Mouse (Mus musculus): ENCODE measurements around the gene Lcmt1. TPM values are rescaled to one million over a fixed set of nuclear protein-coding genes. Genes with fewer than 3 reads are reported as not detected.

Gene Lcmt1
- polyA plus RNA-seq, 1 experiment from 2014 or later = 89.4 TPM

DNA sequence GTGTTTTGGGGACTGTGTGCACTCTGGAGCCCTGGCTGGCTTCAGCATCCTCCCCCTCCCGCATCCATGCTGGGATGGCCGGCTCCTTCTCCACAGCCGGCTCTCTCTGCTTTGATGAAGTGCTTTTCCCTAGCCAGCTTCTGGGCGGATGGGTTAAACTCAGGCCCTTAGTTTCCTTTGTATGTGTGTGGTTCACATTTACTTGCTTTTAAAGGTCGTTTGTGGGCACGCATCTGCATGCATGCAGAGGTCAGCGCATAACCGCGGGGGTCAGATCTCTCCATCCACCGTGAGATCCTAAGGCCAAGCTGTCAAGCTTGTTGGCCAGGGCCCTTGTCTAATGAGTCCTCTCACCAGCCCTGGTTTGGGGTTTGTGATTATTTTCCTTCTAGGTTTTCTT is 80.1 kb downstream of the Lcmt1 start:
- Histone ChIP-seq H3K9ac (no peak overlapping the region), H3K27ac (no peak overlapping the region), H3K4me2 (no peak overlapping the region), H3K9me3 (no peaks in the 10 kb centered on the region), H3K27me3 (no peaks in the 10 kb centered on the region), H3K4me3 (no peak overlapping the region), H3K4me1 (replicated peaks) (no peaks in the 10 kb centered on the region), H3K36me3 (no peaks in the 10 kb centered on the region)
- no peak for ATAC-seq (ENCODE audit: low FRiP score)
- WGBS = 66% methylated on average over 10 of the region's 10 CpGs

DNA sequence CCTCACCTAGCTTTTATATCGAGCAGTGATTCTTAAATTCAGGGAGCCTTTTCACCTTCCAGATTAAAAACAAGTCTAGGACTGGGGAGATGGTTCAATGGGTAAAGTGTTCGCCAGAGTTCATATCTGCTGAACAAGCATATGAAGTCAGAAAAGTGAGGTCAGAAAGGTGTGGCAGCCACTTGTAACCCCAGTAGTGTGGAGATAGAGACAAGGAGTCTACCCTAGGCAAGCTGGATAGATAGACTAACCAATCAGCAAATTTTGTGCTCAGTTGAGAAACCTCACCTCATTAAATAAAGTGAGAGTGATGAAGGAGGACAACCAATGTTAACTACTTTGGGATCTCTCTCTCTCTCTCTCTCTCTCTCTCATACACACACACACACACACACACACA is 80.9 kb downstream of the Lcmt1 start:
- Histone ChIP-seq H3K9me3 (no peaks in the 10 kb centered on the region), H3K36me3 (no peaks in the 10 kb centered on the region), H3K4me3 (no peak overlapping the region), H3K27ac (no peak overlapping the region), H3K9ac (no peak overlapping the region), H3K4me2 (no peak overlapping the region), H3K4me1 (replicated peaks) (no peaks in the 10 kb centered on the region), H3K27me3 (no peaks in the 10 kb centered on the region)
- 93% methylated on average over 2 of the region's 2 CpGs for WGBS
- ATAC-seq (ENCODE audit: low FRiP score) = no peak

DNA sequence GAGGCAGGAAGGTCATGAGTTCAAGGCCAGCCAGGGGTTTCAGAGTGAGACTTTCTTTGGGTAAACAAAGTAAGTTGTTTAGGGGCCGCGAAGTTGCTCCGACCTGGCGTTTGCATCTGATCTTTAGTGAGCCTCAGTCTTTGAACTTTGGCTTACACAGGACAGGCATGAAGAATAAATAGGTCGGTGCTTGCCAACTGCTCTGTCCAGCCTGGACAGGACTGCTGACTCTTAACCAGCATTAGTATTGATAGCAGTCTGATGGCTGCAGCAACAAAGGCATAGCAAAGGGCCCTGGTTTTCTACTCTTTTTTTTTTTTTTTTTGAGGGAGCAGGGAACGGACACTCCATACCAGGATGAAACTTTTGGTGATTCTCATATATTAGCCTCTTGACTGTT is 83.0 kb downstream of the Lcmt1 start:
- no peaks in the 10 kb centered on the region for H3K9me3 ChIP-seq
- no peak overlapping the region for H3K4me3 ChIP-seq
- no peaks in the 10 kb centered on the region for H3K27me3 ChIP-seq
- H3K36me3 ChIP-seq = no peaks in the 10 kb centered on the region
- no peaks in the 10 kb centered on the region for H3K4me1 ChIP-seq (replicated peaks)
- no peak overlapping the region for H3K9ac ChIP-seq
- WGBS = 78% methylated on average over 6 of the region's 6 CpGs
- no peak for ATAC-seq (ENCODE audit: low FRiP score)
- H3K4me2 ChIP-seq = no peak overlapping the region
- no peak overlapping the region for H3K27ac ChIP-seq

DNA sequence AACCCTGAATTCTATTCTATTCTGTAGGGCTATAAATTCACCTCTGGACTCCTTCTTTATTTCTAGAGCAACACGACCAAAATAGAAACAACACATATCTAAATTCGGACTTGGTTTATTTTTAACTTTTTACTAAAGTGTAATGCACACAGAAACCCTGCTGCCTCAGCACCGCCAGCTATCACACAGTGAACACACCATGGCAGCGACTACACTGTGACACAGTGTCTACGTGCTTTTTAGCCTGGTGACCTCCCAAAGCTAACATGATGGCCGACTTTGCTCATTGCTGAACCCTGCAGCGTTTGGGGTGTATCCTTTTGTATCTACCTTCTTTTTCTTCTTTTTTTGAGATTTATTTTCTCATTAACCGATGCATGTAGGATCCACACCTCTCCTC is 83.5 kb downstream of the Lcmt1 start:
- no peak overlapping the region for H3K27ac ChIP-seq
- H3K9ac ChIP-seq = no peak overlapping the region
- H3K4me3 ChIP-seq = no peak overlapping the region
- H3K4me1 ChIP-seq (replicated peaks) = no peaks in the 10 kb centered on the region
- no peaks in the 10 kb centered on the region for H3K36me3 ChIP-seq
- H3K9me3 ChIP-seq = no peaks in the 10 kb centered on the region
- H3K27me3 ChIP-seq = no peaks in the 10 kb centered on the region
- no peak overlapping the region for H3K4me2 ChIP-seq
- ATAC-seq (ENCODE audit: low FRiP score) = no peak
- 87% methylated on average over 8 of the region's 8 CpGs for WGBS

DNA sequence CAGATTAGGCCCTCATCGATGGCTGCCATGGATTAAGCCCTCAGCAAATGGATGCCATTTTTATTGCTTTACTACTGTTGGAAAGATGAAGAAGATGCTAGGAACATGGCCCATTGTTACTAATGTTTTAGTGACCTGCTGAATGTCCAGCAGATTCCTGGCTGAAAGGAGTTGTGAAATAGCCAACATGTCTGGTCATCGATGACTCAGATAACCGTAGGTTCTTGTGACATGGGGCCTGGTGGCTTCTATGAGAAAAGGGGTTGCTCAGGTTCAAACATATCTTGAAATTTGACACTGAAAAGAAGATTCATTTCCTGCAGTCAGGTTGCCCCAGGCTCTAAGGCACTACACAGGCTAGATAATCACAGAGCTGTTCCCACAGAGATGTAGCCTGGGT is 85.5 kb downstream of the Lcmt1 start:
- WGBS = 92% methylated on average over 3 of the region's 3 CpGs
- Histone ChIP-seq H3K4me2 (no peak overlapping the region), H3K9me3 (no peaks in the 10 kb centered on the region), H3K36me3 (no peaks in the 10 kb centered on the region), H3K4me1 (replicated peaks) (no peaks in the 10 kb centered on the region), H3K27ac (no peak overlapping the region), H3K27me3 (no peaks in the 10 kb centered on the region), H3K9ac (no peak overlapping the region), H3K4me3 (no peak overlapping the region)
- ATAC-seq (ENCODE audit: low FRiP score) = no peak

DNA sequence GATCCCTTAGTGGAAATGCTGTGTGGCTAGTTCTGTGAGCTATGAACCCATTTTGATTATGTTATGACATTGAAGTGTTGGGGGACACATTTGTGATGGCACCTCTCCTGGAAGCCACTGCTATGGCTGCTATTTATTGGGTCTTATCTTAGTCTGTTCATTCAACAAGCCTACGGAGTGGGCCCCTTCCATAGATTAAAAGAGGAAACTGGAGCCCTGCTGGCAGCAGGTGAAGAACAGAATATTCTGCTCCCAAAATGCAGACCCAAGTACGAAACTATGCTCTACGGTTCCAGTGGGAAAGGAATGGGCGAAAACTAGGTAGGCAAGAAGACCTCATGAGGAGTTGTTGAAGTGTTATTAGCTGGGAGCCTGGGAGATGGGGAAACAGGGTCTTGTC is 88.7 kb downstream of the Lcmt1 start:
- H3K36me3 ChIP-seq = no peaks in the 10 kb centered on the region
- 95% methylated on average over 4 of the region's 4 CpGs for WGBS
- H3K4me3 ChIP-seq = no peak overlapping the region
- no peak overlapping the region for H3K4me2 ChIP-seq
- H3K4me1 ChIP-seq (replicated peaks) = no peaks in the 10 kb centered on the region
- H3K27ac ChIP-seq = no peak overlapping the region
- no peak overlapping the region for H3K9ac ChIP-seq
- no peaks in the 10 kb centered on the region for H3K9me3 ChIP-seq
- no peaks in the 10 kb centered on the region for H3K27me3 ChIP-seq
- ATAC-seq (ENCODE audit: low FRiP score) = no peak

DNA sequence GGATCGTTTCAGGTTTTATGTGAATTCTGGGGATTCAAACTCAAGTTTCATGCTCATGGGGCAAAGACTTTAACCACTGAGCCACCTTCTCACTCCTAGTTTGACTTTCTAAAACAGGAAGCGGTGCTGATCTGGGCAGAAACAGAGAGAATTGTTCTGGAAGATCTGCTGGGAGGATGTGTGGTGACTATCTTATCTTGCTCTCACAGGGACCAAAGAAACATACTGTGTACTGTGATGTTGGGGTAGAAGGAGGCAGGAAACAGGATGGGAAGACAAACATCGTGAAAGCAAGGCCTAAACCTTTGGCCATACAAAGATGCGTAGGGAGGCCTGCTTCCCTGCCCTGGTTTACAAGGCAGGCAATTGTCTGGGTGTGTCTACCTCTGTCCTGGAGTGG is 89.7 kb downstream of the Lcmt1 start:
- no peak overlapping the region for H3K27ac ChIP-seq
- no peak overlapping the region for H3K4me3 ChIP-seq
- no peaks in the 10 kb centered on the region for H3K9me3 ChIP-seq
- H3K36me3 ChIP-seq = no peaks in the 10 kb centered on the region
- no peak for ATAC-seq (ENCODE audit: low FRiP score)
- no peaks in the 10 kb centered on the region for H3K27me3 ChIP-seq
- H3K4me2 ChIP-seq = no peak overlapping the region
- H3K4me1 ChIP-seq (replicated peaks) = no peaks in the 10 kb centered on the region
- H3K9ac ChIP-seq = no peak overlapping the region
- WGBS = 87% methylated on average over 4 of the region's 4 CpGs

DNA sequence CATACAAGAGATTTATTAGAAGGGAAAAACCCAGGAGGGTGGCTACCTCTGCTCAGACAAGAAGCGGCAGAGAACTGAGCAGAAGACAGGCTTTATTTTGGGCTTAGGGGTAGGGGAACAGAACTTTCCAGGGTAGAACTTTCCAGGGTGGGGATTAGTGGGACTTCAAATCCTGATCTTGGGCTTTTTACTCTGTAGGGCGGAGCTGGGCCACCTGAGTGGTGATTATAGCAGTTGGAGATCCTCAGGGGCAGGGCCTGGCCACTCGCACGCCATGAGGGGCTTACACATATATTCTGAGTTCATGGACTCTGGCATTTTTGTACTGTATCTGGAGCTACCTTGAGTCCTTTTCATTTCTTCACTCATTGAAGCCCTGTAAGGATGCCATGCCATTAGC is 91.7 kb downstream of the Lcmt1 start:
- Histone ChIP-seq H3K27me3 (no peaks in the 10 kb centered on the region), H3K4me2 (no peak overlapping the region), H3K4me3 (no peak overlapping the region), H3K9me3 (no peaks in the 10 kb centered on the region), H3K4me1 (replicated peaks) (no peaks in the 10 kb centered on the region), H3K9ac (no peak overlapping the region), H3K27ac (no peak overlapping the region), H3K36me3 (no peaks in the 10 kb centered on the region)
- ATAC-seq (ENCODE audit: low FRiP score) = no peak
- WGBS = 91% methylated on average over 4 of the region's 4 CpGs

DNA sequence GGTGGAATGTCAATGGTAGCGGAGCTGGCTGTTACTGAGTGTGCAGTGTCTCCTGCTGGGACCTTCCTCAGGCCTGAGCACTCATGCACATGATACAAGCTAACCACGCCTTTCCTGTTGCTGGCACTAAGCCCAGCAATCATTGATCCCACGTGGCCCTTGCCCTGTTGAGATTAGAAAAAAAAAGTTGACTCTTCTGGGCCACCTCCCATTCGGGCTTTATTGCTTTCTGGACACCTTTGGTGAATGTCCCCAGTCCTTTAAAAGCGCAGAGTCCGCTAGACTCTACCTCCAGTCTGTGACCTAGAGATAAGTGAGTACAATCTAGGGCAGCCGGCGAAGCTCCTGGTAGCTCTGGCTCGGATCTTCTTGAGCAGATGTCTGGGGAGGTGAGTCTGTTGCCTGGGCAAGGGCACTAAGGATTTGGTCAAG is 92.5 kb downstream of the Lcmt1 start, which contains the start of gene Aqp8:
Aqp8 (plus strand) TSS at position 222 of the 432 bp plus-strand sequence.
- no peak for ATAC-seq (ENCODE audit: low FRiP score)
- Histone ChIP-seq H3K4me2 (no peak within 1 kb of the TSS), H3K9ac (no peak within 1 kb of the TSS), H3K4me1 (replicated peaks) (no peaks in the 10 kb centered on the region), H3K9me3 (no peaks in the 10 kb centered on the region), H3K36me3 (no peaks in the 10 kb centered on the region), H3K27me3 (no peaks in the 10 kb centered on the region), H3K4me3 (no peak within 1 kb of the TSS), H3K27ac (no peak within 1 kb of the TSS)
- 86% methylated on average over 9 of the region's 9 CpGs for WGBS

DNA sequence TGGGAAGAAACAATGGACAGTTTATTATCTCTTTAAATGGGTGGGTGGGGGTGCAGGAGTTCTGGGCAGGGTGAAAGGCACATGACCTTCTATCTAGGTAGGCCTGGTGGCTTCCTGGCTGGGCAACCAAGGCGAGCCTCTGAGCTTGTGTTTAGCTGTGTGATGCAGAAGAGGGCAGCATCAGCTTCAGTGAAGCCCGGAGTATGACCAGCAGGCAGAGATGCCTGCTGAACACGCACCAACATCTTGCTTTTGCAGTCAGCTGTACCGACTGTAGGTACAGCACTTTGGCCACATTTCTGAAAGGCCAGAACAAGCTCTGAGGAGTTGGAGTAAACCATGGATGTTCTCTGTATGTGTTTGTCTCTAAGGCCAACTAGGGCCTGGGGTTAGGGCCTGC is 94.0 kb downstream of the Lcmt1 start:
- no peaks in the 10 kb centered on the region for H3K9me3 ChIP-seq
- no peak overlapping the region for H3K27ac ChIP-seq
- H3K36me3 ChIP-seq = no peaks in the 10 kb centered on the region
- no peaks in the 10 kb centered on the region for H3K27me3 ChIP-seq
- ATAC-seq (ENCODE audit: low FRiP score) = no peak
- no peak overlapping the region for H3K9ac ChIP-seq
- no peak overlapping the region for H3K4me2 ChIP-seq
- no peaks in the 10 kb centered on the region for H3K4me1 ChIP-seq (replicated peaks)
- WGBS = 82% methylated on average over 4 of the region's 4 CpGs
- no peak overlapping the region for H3K4me3 ChIP-seq

DNA sequence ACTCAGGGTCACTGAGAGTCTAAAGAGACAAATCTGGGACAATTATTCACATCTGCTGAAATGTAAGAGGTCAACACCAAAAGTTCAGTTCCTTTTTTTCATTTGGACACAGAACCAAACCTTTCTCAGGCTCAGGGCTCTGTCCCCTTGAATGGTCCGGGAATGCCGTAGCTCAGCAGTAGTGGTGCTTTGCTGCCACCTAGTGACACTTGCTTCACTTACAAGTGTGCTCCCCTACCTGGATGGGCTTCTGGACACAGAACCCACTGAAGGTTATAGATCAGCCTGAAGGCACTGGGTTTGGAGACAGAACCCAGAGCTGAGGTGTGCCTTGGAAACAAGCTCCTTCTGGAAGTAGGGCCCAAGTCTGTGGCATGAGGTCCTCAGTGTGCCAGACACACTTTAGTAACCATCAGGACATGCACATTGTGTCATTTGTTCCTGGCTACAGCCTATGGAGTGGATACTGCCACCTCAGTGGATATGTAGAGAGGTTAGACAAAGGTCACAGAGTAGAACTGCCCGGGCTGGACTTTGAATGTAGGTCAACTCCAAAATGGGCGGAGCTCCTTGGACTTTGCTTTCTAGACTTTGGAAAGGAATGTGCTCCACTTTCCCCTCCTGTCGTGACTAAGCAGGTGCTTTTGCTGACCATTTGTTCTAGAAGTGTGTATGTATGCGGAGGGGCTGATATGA is 96.3 kb downstream of the Lcmt1 start:
- H3K27me3 ChIP-seq = no peaks in the 10 kb centered on the region
- H3K9me3 ChIP-seq = no peaks in the 10 kb centered on the region
- H3K4me1 ChIP-seq (replicated peaks) = no peaks in the 10 kb centered on the region
- no peak overlapping the region for H3K27ac ChIP-seq
- no peaks in the 10 kb centered on the region for H3K36me3 ChIP-seq
- WGBS = 37% methylated on average over 6 of the region's 6 CpGs
- ATAC-seq (ENCODE audit: low FRiP score) = no peak
- no peak overlapping the region for H3K9ac ChIP-seq
- no peak overlapping the region for H3K4me2 ChIP-seq
- no peak overlapping the region for H3K4me3 ChIP-seq

DNA sequence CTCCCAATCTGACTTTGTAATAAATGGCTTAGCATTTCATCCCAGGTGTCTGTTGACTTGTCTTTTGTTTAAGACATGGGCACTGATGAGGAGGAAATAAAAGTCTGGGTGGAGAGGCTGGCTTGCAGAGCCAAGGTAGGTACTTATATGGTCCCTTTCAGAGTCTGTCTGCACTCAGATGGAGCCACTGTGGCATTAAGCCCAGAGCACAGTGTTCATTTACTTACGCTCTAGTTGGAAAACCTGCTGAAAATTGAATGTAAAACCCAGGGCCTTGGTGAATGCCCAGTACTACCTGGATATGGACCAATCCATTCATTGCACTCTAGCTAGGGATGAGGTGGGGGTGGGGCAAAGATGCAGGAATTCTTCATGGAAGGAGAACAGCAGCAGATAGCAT is 98.4 kb downstream of the Lcmt1 start:
- H3K36me3 ChIP-seq = no peaks in the 10 kb centered on the region
- no peaks in the 10 kb centered on the region for H3K27me3 ChIP-seq
- no peak overlapping the region for H3K27ac ChIP-seq
- no peaks in the 10 kb centered on the region for H3K9me3 ChIP-seq
- H3K9ac ChIP-seq = no peak overlapping the region
- H3K4me1 ChIP-seq (replicated peaks) = no peaks in the 10 kb centered on the region
- ATAC-seq (ENCODE audit: low FRiP score) = no peak
- no peak overlapping the region for H3K4me2 ChIP-seq
- 96% methylated on average over 1 of the region's 1 CpGs for WGBS
- no peak overlapping the region for H3K4me3 ChIP-seq
